Mouse (Mus musculus): ENCODE measurements around the gene Samd4b. TPM values are rescaled to one million over a fixed set of nuclear protein-coding genes. Genes with fewer than 3 reads are reported as not detected.
"Not testable (repeated sequence)": the region's sequence is repeated elsewhere in the genome, so short reads cannot be mapped to it uniquely, and the experiment has no call there.

Gene Samd4b
- polyA plus RNA-seq, 1 experiment from 2014 or later, result 25.2 TPM

GRCm38 (mm10) chr7:28631073-28631472 is 33.1 kb upstream of the Samd4b start, which contains the start of gene Acp7:
TSS of gene Acp7 (minus strand) at chr7:28631332.
- no peak within 1 kb of the TSS for H3K27ac ChIP-seq (replicated peaks in 1 of 2; ENCODE audit: control insufficient read depth in 1 of 2, insufficient read depth in 1 of 2, low read depth in 2 of 2, low read length in 2 of 2)
- no peak for ATAC-seq (ENCODE audit: insufficient number of reproducible peaks, insufficient read depth, low FRiP score, low read depth)
- 0 out of 4 replicates have a peak within 1 kb of the TSS, but pooled peaks of 1 of the 2 experiments have one; percentile 14 for H3K4me3 ChIP-seq (ENCODE audit: control insufficient read depth in 1 of 2, insufficient read depth in 1 of 2, low read depth in 1 of 2, low read length in 2 of 2)
- no peaks in the 10 kb centered on the region for H3K9me3 ChIP-seq (ENCODE audit: control insufficient read depth, low read length)
- WGBS, result 28% methylated on average over 10 of the region's 10 CpGs
- H3K27me3 ChIP-seq (ENCODE audit: control insufficient read depth, insufficient read depth, low read length), result peaks cover 38% of the 10 kb centered on the region
- peak within 1 kb of the TSS; percentile 30 for H3K4me2 ChIP-seq (ENCODE audit: low read length)
- H3K4me1 ChIP-seq (ENCODE audit: control insufficient read depth in 2 of 2, insufficient read depth in 2 of 2, low read length in 2 of 2), result peaks cover 2 to 5% of the 10 kb centered on the region in 2 experiments; a peak in 2 of 4 replicates
- H3K9ac ChIP-seq (ENCODE audit: low read length), result no peak within 1 kb of the TSS
- H3K36me3 ChIP-seq (ENCODE audit: control insufficient read depth, insufficient read depth, low read length), result no peaks in the 10 kb centered on the region

- Histone ChIP-seq H3K27me3 (ENCODE audit: control insufficient read depth, insufficient read depth, low read length) (peaks cover 18% of the 10 kb centered on the region), H3K4me1 (ENCODE audit: control insufficient read depth in 2 of 2, insufficient read depth in 2 of 2, low read length in 2 of 2) (no peaks in the 10 kb centered on the region), H3K9me3 (ENCODE audit: control insufficient read depth, low read length) (no peaks in the 10 kb centered on the region), H3K4me2 (ENCODE audit: low read length) (no peak overlapping the region), H3K4me3 (ENCODE audit: control insufficient read depth in 1 of 2, insufficient read depth in 1 of 2, low read depth in 1 of 2, low read length in 2 of 2) (no peak overlapping the region), H3K9ac (ENCODE audit: low read length) (no peak overlapping the region), H3K27ac (replicated peaks in 1 of 2; ENCODE audit: control insufficient read depth in 1 of 2, insufficient read depth in 1 of 2, low read depth in 2 of 2, low read length in 2 of 2) (no peak overlapping the region), H3K36me3 (ENCODE audit: control insufficient read depth, insufficient read depth, low read length) (no peaks in the 10 kb centered on the region)
- WGBS, result 72% methylated on average over 5 of the region's 5 CpGs
- ATAC-seq (ENCODE audit: insufficient number of reproducible peaks, insufficient read depth, low FRiP score, low read depth), result no peak
Measured at GRCm38 (mm10) chr7:28624791-28625190, 26.8 kb upstream of the Samd4b start.

GRCm38 (mm10) chr7:28619098-28619715 is 21.3 kb upstream of the Samd4b start:
- WGBS, result 70% methylated on average over 9 of the region's 9 CpGs
- Histone ChIP-seq H3K36me3 (ENCODE audit: control insufficient read depth, insufficient read depth, low read length) (no peaks in the 10 kb centered on the region), H3K27ac (replicated peaks in 1 of 2; ENCODE audit: control insufficient read depth in 1 of 2, insufficient read depth in 1 of 2, low read depth in 2 of 2, low read length in 2 of 2) (no peak overlapping the region), H3K9me3 (ENCODE audit: control insufficient read depth, low read length) (no peaks in the 10 kb centered on the region), H3K4me1 (ENCODE audit: control insufficient read depth in 2 of 2, insufficient read depth in 2 of 2, low read length in 2 of 2) (no peaks in the 10 kb centered on the region), H3K9ac (ENCODE audit: low read length) (no peak overlapping the region), H3K4me3 (ENCODE audit: control insufficient read depth in 1 of 2, insufficient read depth in 1 of 2, low read depth in 1 of 2, low read length in 2 of 2) (no peak overlapping the region), H3K27me3 (ENCODE audit: control insufficient read depth, insufficient read depth, low read length) (no peaks in the 10 kb centered on the region), H3K4me2 (ENCODE audit: low read length) (no peak overlapping the region)
- ATAC-seq (ENCODE audit: insufficient number of reproducible peaks, insufficient read depth, low FRiP score, low read depth), result no peak

- Histone ChIP-seq H3K27me3 (ENCODE audit: control insufficient read depth, insufficient read depth, low read length) (no peaks in the 10 kb centered on the region), H3K9me3 (ENCODE audit: control insufficient read depth, low read length) (no peaks in the 10 kb centered on the region), H3K36me3 (ENCODE audit: control insufficient read depth, insufficient read depth, low read length) (no peaks in the 10 kb centered on the region), H3K27ac (replicated peaks in 1 of 2; ENCODE audit: control insufficient read depth in 1 of 2, insufficient read depth in 1 of 2, low read depth in 2 of 2, low read length in 2 of 2) (no peak overlapping the region), H3K4me2 (ENCODE audit: low read length) (no peak overlapping the region), H3K9ac (ENCODE audit: low read length) (no peak overlapping the region), H3K4me3 (ENCODE audit: control insufficient read depth in 1 of 2, insufficient read depth in 1 of 2, low read depth in 1 of 2, low read length in 2 of 2) (no peak overlapping the region), H3K4me1 (ENCODE audit: control insufficient read depth in 2 of 2, insufficient read depth in 2 of 2, low read length in 2 of 2) (no peaks in the 10 kb centered on the region)
- ATAC-seq (ENCODE audit: insufficient number of reproducible peaks, insufficient read depth, low FRiP score, low read depth), result no peak
- WGBS, result 78% methylated on average over 8 of the region's 8 CpGs
Measured at GRCm38 (mm10) chr7:28605951-28606350, 8.0 kb upstream of the Samd4b start.

- not testable (repeated sequence) for H3K4me3 ChIP-seq (ENCODE audit: control insufficient read depth in 1 of 2, insufficient read depth in 1 of 2, low read depth in 1 of 2, low read length in 2 of 2); H3K9ac ChIP-seq (ENCODE audit: low read length); H3K27me3 ChIP-seq (ENCODE audit: control insufficient read depth, insufficient read depth, low read length); H3K4me2 ChIP-seq (ENCODE audit: low read length); H3K4me1 ChIP-seq (ENCODE audit: control insufficient read depth in 2 of 2, insufficient read depth in 2 of 2, low read length in 2 of 2); H3K36me3 ChIP-seq (ENCODE audit: control insufficient read depth, insufficient read depth, low read length); H3K27ac ChIP-seq (replicated peaks in 1 of 2; ENCODE audit: control insufficient read depth in 1 of 2, insufficient read depth in 1 of 2, low read depth in 2 of 2, low read length in 2 of 2); ATAC-seq (ENCODE audit: insufficient number of reproducible peaks, insufficient read depth, low FRiP score, low read depth); H3K9me3 ChIP-seq (ENCODE audit: control insufficient read depth, low read length)
- WGBS, result 80% methylated on average over 2 of the region's 2 CpGs
Measured at GRCm38 (mm10) chr7:28603788-28604187, 5.8 kb upstream of the Samd4b start.

GRCm38 (mm10) chr7:28603136-28603535 is 5.2 kb upstream of the Samd4b start:
- H3K27me3 ChIP-seq (ENCODE audit: control insufficient read depth, insufficient read depth, low read length), result no peaks in the 10 kb centered on the region
- no peak for ATAC-seq (ENCODE audit: insufficient number of reproducible peaks, insufficient read depth, low FRiP score, low read depth)
- no peak overlapping the region for H3K4me2 ChIP-seq (ENCODE audit: low read length)
- no peak overlapping the region for H3K9ac ChIP-seq (ENCODE audit: low read length)
- H3K9me3 ChIP-seq (ENCODE audit: control insufficient read depth, low read length), result no peaks in the 10 kb centered on the region
- no peak overlapping the region for H3K4me3 ChIP-seq (ENCODE audit: control insufficient read depth in 1 of 2, insufficient read depth in 1 of 2, low read depth in 1 of 2, low read length in 2 of 2)
- H3K4me1 ChIP-seq (ENCODE audit: control insufficient read depth in 2 of 2, insufficient read depth in 2 of 2, low read length in 2 of 2), result no peaks in the 10 kb centered on the region
- no peak overlapping the region for H3K27ac ChIP-seq (replicated peaks in 1 of 2; ENCODE audit: control insufficient read depth in 1 of 2, insufficient read depth in 1 of 2, low read depth in 2 of 2, low read length in 2 of 2)
- 64% methylated on average over 5 of the region's 5 CpGs for WGBS
- no peaks in the 10 kb centered on the region for H3K36me3 ChIP-seq (ENCODE audit: control insufficient read depth, insufficient read depth, low read length)

GRCm38 (mm10) chr7:28601668-28602067 is 3.7 kb upstream of the Samd4b start:
- no peaks in the 10 kb centered on the region for H3K27me3 ChIP-seq (ENCODE audit: control insufficient read depth, insufficient read depth, low read length)

GRCm38 (mm10) chr7:28601029-28601428 is 3.1 kb upstream of the Samd4b start:
- ATAC-seq (ENCODE audit: insufficient number of reproducible peaks, insufficient read depth, low FRiP score, low read depth), result no peak
- WGBS, result 9% methylated on average over 11 of the region's 11 CpGs

More at GRCm38 (mm10) chr7:28601668-28602067, 3.7 kb upstream of the Samd4b start:
- ATAC-seq (ENCODE audit: insufficient number of reproducible peaks, insufficient read depth, low FRiP score, low read depth), result no peak
- H3K9me3 ChIP-seq (ENCODE audit: control insufficient read depth, low read length), result no peaks in the 10 kb centered on the region
- H3K27ac ChIP-seq (replicated peaks in 1 of 2; ENCODE audit: control insufficient read depth in 1 of 2, insufficient read depth in 1 of 2, low read depth in 2 of 2, low read length in 2 of 2), result no peak overlapping the region
- peaks cover 4 to 9% of the 10 kb centered on the region in 2 experiments for H3K4me1 ChIP-seq (ENCODE audit: control insufficient read depth in 2 of 2, insufficient read depth in 2 of 2, low read length in 2 of 2)
- no peaks in the 10 kb centered on the region for H3K36me3 ChIP-seq (ENCODE audit: control insufficient read depth, insufficient read depth, low read length)
- H3K4me3 ChIP-seq (ENCODE audit: control insufficient read depth in 1 of 2, insufficient read depth in 1 of 2, low read depth in 1 of 2, low read length in 2 of 2), result no peak overlapping the region
- no peak overlapping the region for H3K9ac ChIP-seq (ENCODE audit: low read length)
- WGBS, result 25% methylated on average over 7 of the region's 7 CpGs
- no peak overlapping the region for H3K4me2 ChIP-seq (ENCODE audit: low read length)

More at GRCm38 (mm10) chr7:28601029-28601428, 3.1 kb upstream of the Samd4b start:
- no peak overlapping the region for H3K4me2 ChIP-seq (ENCODE audit: low read length)
- H3K9ac ChIP-seq (ENCODE audit: low read length), result no peak overlapping the region
- H3K9me3 ChIP-seq (ENCODE audit: control insufficient read depth, low read length), result no peaks in the 10 kb centered on the region
- no peak overlapping the region for H3K27ac ChIP-seq (replicated peaks in 1 of 2; ENCODE audit: control insufficient read depth in 1 of 2, insufficient read depth in 1 of 2, low read depth in 2 of 2, low read length in 2 of 2)
- H3K4me3 ChIP-seq (ENCODE audit: control insufficient read depth in 1 of 2, insufficient read depth in 1 of 2, low read depth in 1 of 2, low read length in 2 of 2), result no peak overlapping the region
- H3K27me3 ChIP-seq (ENCODE audit: control insufficient read depth, insufficient read depth, low read length), result no peaks in the 10 kb centered on the region
- H3K4me1 ChIP-seq (ENCODE audit: control insufficient read depth in 2 of 2, insufficient read depth in 2 of 2, low read length in 2 of 2), result peaks cover 10 to 15% of the 10 kb centered on the region in 2 experiments
- no peaks in the 10 kb centered on the region for H3K36me3 ChIP-seq (ENCODE audit: control insufficient read depth, insufficient read depth, low read length)
